Mouse (Mus musculus): ENCODE data around the gene Rpap1. TPM values are rescaled to one million over a fixed set of nuclear protein-coding genes. Genes with fewer than 3 reads are reported as not detected.
A peak's percentile ranks its signal among the peaks of the same experiment; 100 is the strongest.

Gene Rpap1
- total RNA-seq (2021) = 20.7 and 26.8 TPM in 2 replicates
- long read RNA-seq, full-length matches to known transcripts = 1 of 23 reads
- long read RNA-seq, partial matches to known transcripts = 20 of 23 reads
- long read RNA-seq, other reads (novel, unspliced or antisense) = 2 of 23 reads

DNA sequence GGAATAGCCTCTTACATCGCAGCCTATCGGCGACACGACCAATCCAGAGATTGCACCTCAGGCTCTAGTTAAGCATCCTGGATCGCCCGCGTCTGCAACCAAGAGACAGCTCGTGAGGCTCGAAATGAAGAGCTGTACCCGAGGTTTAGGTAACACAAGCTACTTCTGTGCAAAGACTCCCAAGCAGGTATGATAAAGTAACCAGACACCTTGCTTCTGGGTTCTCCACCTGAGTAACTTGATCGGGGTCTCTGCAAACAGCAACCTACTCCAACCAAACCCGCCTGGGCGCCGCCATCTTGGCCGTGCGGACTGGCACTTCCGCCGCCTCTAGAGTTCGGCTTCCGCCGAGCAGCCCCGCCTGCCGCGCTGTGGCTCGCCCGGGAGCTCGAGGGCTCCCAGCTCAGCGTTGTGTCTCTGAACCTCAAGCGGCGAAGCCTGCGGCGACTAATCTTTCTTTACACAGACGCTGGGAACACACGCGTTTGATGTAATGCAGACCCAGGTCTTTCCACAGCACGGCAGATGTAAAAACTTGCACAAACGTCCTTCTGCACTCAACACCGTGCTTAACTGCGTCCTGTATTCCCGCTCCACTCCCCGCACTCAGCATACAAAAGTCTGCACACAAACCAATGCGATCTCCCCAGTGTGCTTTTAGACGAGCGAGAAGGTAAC is at the start of gene Rpap1:
Gene Rpap1 (minus strand): TSS at position 332 of the 678 bp plus-strand sequence.
- peak; percentile 86 for DNase-seq

DNA sequence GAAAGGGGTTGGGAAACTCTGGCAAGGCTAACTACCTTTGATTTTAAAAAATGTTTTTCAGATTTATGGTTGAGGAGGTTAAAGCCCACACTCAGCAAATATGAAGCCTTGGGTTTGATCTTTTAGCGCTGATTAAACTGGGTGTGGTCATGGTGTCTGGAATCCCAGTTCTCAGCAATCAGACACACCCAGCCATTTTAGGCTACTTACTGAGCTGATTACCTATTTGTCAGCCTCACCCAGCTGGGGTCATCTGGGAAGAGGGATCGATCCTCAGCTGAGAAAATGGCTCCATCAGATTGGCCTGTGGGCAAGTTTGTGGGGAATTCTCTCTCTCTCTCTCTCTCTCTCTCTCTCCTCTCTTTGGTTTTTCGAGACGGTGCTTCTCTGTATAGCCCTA is 46.9 kb upstream of the Rpap1 start:
- no peak for DNase-seq

DNA sequence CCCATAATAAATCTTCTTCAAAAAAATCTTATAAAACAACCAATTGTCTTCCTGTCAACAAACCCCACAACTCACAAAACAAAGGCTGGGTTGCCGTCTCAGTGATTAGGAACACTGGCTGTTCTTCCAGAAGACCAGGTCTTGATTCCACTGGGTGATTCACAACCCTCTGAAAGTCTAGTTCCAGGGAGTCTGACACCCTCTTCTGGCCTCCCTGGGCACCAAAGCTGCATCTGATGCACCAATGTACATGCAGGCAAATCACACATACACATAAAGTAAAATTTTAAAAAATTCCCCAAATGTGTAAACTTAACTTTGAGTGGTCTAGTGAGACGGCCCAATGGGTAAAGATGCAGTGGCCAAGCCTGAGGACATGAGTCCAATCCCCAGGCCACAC is 43.2 kb upstream of the Rpap1 start:
- no peak for DNase-seq

DNA sequence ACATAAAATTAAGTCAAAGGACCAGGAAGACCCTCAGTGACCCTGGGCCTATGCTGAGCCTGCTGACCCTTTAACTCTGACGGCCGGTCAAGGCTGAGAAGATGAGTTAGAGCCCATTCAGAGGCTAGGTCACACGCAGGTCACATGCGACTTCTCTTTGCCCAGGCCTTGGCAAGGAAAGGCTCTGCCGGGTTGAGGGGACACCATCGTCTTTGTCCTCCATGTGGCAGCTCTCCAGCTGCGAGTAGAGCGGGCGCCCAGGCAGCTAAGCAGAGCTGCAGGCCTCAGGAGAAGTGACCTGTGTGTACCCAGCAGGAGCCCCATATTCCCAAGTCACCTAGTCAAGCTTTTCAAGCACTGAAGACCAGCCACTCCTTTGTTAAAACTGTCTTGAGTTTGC is 33.8 kb upstream of the Rpap1 start:
- no peak for DNase-seq

DNA sequence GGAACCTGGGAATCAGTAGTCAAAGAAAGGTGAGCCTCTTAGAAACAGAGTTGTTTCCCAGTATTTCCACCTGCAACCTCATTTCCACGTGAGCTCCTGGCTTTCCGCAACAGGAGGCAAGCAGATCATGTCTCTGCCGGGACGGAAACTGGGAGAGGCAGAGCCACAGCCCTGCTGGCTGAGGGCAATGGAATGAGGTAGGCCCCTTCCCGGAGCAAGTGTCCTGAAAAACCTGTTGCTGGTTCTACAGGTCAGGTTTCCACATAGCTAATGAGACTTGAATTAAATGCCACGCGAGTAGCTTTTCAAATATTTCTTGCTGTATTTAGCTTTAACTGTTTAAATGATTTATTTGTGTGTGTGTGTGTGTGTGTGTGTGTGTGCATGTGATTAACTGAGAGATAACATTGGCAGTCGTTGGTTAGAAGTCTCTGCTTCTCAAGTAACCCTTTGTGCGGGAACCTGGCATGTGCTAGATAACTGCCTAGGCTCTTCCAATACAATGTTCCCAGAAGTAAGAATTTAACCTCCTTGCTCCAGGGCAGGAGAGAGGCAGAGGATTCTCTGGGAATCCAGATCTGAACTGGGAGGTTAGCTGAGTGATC is 31.4 kb upstream of the Rpap1 start:
- no peak for DNase-seq

DNA sequence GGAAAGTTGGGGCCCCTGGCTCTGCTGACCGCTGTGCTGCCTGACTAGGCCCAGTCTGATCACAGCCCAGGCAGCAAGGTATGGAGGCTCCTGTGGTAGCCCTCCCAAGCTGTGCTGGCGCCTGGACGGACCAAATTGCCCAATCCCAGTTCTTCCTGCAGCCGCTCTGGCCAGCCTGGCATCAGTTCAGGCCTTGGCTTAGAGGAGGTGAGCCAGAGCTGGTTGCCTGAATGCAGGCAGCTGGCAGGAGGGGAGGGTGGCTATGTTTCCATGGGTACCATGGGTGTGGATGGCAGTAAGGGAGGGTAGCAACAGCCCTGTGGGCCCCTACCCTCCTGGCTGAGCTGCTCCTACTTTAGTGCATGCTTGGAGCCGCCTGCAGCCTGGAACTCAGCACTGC is 29.7 kb upstream of the Rpap1 start:
- peak; percentile 29 for DNase-seq

DNA sequence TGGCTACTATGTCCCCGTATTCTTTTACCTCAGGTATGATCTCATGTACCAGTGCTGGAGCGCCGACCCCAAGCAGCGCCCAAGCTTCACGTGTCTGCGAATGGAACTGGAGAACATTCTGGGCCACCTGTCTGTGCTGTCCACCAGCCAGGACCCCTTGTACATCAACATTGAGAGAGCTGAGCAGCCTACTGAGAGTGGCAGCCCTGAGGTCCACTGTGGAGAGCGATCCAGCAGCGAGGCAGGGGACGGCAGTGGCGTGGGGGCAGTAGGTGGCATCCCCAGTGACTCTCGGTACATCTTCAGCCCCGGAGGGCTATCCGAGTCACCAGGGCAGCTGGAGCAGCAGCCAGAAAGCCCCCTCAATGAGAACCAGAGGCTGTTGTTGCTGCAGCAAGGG is 29.3 kb upstream of the Rpap1 start:
- DNase-seq = no peak

DNA sequence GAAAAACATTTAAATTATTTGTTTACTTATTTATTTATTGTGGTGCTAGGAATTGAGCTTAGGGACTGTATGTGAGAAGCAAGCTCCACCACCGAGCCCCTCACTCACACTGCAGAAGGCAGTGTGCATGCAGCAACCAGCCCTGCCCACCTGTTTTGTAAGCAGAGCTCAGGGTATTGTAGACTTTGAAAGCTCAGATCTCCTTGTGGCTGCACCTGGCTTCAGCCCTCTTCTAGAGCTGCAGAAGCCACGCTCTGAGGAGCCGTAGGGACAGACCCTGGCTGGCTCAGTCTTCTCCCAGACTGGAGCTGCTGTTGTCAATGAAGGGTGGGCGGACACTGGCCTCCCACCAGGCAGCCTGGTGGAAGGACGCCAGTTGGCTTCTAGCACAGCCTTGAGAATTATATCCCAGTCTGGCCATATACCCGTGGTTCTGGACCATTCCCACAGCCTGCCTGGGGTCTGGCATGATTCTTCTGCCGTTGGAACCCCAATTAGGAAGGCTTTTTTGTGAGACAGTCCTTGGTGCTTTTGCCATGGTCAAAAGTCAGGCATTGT is 27.1 kb upstream of the Rpap1 start:
- DNase-seq = no peak

DNA sequence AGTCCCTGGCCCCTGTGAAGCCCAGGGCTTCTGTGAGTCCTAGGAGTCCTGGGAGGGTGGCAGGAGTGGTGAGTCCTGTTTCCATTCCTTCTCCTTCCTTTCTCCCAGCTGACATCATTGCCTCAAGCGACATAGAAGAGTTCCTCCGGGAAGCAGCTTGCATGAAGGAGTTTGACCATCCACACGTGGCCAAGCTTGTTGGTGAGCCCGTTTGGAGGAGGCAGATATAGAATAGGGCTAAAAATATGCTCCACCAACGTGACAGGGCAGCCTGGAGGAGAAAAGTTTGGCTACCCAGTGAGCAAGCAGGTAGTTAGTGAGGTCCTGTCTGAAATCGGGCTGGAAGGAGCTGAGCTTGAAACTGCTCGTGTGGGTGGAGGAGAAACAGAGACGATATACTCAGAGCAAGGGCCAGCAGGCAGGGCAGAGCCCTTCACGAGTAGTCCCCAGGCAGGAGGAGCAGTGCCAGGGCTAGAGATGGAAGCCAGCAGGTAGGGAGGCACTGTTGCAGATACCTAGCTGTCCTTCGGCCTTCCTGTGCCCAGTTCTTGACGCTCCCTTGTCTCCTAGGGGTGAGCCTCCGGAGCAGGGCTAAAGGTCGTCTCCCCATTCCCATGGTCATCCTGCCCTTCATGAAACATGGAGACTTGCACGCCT is 24.3 kb upstream of the Rpap1 start:
- no peak for DNase-seq

DNA sequence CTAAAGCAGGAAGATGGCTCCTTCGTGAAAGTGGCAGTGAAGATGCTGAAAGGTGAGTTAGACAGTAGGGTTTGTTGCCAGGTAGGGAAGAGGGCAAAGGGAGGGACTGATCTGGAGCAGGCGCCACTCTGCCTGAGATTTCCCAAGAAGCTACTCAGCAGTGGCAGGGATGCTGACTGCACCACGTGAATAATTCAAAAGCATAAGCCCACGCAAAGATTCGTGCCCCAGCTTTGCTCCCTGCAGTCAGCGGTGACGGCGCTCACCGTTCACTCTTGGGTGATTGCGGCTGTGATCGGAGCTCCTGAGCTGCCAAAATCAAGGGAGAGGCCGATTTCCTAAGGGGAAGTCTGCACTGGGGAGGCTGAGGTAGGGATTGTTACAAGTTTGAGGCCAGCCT is 23.6 kb upstream of the Rpap1 start:
- DNase-seq = no peak

DNA sequence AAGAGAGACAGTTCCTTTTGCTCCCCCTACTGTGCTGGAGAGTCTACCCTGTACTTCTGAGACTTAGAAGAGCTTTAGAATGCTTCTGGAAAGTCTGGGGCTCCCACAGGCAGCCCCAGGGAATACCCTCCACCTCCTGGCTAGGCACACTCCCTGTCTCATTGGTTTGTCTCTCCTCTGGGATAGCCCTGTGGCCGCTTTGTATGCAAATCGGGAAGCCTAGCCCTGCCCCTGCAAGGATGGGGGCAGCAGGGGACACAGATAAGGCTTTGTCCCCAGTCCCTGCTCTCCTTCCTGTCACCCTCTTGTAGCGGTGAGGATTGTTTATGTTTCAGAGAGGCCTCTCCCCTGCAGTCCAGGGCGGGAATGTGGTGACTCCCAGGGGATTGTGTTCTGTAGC is 21.5 kb upstream of the Rpap1 start:
- DNase-seq = no peak

DNA sequence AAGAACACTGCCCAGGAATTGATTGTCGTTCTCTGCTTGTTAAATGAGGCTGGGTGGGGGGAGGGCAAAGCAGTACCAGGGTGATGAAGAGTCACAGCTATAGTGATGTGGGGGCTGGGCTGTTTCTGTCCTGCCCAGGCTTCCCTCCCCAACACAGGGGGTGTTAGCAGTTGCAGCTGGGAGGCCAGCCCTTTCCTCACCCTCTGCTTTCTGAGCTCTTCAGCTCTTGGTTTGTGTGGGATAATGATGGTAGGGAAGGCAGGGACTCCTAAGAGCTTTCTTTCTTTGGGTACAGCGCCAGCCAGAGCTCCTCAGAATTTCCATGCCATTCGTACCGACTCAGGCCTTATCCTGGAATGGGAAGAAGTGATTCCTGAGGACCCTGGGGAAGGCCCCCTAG is 21.1 kb upstream of the Rpap1 start:
- no peak for DNase-seq

DNA sequence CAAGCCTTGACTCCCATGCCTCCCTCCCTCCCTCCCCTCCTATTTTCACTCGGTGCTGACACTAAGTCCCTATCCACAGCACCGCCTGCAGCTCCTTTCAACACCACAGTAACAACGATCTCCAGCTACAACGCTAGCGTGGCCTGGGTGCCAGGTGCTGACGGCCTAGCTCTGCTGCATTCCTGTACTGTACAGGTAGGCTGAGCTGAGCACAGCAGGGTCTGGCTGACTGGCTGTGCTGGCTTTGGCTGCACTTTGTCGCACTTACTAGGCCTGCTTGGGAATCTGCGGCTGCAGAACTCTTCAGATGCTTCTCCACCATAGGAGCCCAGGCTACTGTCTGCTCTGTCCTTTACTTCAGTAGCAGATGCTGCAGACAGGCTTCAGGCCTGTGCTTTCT is 18.2 kb upstream of the Rpap1 start:
- DNase-seq = no peak

DNA sequence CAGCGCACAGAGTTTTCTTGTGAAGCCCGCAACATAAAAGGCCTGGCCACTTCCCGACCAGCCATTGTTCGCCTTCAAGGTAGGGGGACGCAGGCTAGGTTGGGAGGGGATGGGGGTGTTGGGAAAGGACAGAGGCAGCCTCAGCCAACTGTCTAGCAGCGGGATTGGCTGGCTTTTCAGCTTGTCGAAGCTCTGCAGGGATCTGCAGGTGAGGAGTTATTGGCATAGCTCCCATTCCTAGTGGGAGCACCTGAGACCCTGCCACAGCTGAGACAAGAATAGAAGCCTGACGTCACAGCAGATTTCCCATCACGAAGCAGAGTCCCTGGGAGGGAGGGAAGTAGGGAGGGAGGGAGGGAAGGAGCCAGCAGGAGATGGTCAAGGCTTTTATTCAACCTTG is 17.4 kb upstream of the Rpap1 start:
- DNase-seq = no peak

DNA sequence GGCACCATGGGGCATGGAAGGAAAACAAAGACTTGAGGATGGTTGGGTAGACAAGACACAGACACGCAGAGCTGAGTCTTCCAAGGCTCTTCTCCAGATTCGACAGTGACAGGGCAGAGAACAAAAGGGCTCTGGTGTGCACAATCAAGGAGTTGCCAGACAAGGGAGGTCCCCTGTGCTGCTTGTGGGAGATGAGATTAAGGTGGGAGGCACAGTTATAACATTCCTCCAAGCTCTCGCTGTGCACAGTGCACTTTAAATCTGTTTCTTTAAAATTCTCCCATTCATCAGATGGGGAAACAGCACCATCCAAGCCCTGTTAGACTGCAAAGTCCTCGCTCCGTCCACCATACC is 16.9 kb upstream of the Rpap1 start:
- no peak for DNase-seq

DNA sequence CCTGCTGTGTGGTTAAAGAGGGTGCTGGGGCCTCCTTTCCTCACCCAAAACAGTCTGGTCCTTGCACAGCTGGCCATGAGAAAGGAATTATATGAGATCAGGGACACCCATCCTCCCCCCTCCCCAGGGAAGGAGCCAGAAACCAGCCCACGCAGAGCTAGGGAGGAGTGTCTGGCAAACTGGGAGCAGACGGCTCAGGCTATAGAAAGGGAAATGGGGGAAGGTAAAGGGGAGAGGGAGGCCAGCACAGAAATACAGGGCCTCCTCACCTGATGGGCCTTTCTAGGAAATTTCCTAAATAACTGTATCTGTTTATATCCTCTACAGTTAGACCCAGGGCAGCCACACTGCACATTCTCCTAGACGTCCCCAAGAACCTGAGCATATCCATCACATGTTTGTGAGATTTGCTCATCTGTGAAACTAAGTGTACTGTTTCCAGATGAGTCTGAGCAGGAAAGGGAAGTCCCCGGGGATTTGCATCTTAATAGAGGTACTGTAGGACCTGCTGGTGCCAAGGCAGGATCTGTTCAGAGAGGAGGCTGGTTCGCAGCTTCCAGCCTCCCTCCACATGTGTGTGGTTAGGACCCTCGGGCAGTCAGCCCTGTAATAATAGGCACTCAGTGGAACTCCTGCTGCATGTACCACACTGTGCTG is 16.4 kb upstream of the Rpap1 start:
- no peak for DNase-seq

DNA sequence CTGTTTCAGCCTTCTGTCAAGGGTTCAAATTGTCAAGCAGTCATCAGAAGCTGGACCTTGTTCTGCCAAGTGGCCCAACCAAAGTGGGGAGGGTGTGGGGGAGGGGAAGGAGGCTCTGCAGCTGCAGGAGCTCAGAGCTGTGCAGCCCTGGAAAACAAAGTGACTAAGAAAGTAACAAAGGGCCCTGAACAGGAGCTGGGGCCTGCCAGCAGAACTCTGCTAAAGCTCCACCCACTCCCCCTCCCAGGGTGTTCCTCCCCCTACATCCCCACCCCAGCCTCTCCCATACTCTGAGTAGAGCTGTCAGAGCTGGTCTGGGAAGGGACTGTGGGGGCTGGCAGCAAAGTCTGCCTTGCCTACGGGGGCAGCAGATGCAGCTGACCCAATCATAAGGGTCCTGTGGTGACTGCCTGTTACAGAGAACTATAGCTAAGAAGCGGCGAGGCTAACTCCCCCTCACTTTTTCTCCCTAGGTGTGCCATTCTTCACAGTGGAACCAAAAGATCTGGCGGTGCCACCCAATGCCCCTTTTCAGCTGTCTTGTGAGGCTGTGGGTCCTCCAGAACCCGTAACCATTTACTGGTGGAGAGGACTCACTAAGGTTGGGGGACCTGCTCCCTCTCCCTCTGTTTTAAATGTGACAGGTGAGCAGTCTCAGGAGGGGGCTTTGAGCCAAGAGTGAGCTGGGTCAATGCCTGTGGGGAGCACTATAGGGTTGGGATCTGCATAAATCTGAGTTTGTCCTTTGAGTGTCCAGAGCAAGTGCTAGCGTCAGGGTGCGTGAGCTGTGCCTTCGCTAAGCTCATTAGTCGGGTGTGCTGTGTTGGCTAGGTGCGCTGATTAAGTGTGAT is 15.7 kb upstream of the Rpap1 start:
- no peak for DNase-seq

DNA sequence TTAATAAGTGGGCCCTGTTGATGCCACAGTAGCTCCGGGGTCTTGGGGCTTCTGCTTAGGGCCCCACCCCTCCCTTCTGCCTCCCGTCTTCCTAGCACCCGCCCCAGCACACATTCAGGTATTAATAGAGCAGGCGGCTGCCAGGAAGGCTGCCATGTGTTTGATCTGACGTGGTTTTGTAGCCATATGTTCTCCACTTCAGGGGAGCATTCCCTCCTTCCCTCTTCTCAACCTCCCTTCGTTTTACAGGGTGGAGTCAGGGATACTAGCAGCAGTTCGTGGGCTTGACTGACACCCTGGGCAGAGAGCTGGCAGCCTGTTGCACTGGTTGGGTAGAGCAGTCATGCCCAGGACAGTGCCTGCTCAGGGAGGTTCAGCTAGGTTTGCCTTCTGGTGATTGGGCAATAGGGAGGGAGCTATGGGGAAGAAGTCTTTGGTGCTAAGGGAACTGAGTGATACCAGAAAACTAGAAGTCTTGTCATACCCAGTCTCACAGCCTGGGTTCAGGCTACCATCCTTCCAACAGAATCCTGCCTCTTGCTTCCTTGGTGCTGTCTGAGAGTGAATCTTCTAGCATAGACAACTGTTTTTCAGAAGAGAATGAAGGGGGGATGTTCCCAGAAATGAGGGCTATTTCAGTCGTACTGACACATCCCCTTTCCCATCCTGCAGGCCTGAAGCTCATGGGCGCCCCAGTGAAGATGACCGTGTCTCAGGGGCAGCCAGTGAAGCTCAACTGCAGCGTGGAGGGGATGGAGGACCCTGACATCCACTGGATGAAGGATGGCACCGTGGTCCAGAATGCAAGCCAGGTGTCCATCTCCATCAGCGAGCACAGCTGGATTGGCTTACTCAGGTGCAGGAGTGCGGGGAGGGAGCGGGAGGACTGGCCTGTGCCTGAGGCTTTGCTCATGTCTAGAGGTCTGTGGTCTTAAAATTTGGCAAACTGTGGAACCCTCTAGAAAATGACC is 13.8 kb upstream of the Rpap1 start:
- DNase-seq = no peak

DNA sequence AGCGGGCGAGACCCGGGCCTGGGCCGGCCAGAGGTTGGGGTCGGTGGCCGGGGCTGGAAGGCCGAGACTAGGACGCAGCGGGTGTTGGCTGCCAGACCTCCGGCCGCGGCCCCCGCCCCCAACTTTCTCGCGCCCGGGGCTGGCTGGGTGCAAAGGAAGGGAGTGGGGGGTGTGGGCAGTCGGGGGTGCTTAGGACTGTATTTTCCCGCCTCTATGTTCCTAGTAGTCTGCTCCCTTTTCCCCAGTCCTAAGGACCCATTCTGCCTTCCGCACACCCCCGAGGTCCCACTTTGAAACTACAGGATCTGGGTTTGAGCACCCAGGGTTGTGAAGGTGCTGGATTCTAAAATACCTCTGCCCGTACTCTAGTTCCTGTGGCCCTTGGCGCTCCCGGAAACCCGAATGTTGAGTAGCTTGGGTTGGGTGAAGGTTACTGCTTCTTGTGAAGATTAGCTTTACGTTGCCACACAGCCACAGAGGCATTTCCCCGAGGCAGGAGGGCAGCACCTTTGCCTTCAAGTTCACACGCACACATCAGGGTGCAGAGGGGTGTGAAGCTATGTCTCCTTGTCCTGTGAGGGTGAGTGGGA is 12.7 kb upstream of the Rpap1 start:
- peak; percentile 9 for DNase-seq
